Mouse (Mus musculus): ENCODE measurements around the gene Cit.
A peak's percentile ranks its signal among the peaks of the same experiment; 100 is the strongest.

GRCm38 (mm10) chr5:115942389-115942788, 97.3 kb downstream of the Cit start:
- TF ChIP-seq EP300 (IDR thresholded peaks at IDR 0.05) (no peak), CTCF (IDR thresholded peaks at IDR 0.05) (0 out of 2 replicates have a peak, but pooled peaks have one; percentile 7)
